Mouse (Mus musculus) megakaryocyte progenitor cell, adult 5-6 weeks (primary cell): ENCODE results near the gene Kcng4. TPM values are rescaled to one million over a fixed set of nuclear protein-coding genes. Genes with fewer than 3 reads are reported as not detected.

Experiments used
- total RNA-seq, 2 experiments: library from RNA; stranded (forward) in 1 of 2; stranded (reverse) in 1 of 2; fragments of 157-497, 149-512 nt in 1 of 2; fragments of 200-1000 nt in 1 of 2; gene quantifications; 2 replicates each; pipeline versions ENCODE4 v1.2.3 to v1.2.4; 2015 to 2017

Kcng4 gene
- total RNA-seq, 2 experiments from 2014 or later: not detected

Other genes starting within 250 kb of the Kcng4 start
- gene Mlycd, start 240.8 kb downstream of the Kcng4 start, total RNA-seq (2015): 6.4 and 7.7 TPM in 2 replicates
- gene Mlycd, start 240.8 kb downstream of the Kcng4 start, total RNA-seq (2017): 6.5 and 7.8 TPM in 2 replicates
- 0.25 and 1.6 TPM in 2 replicates for gene Osgin1, start 201.6 kb downstream of the Kcng4 start, total RNA-seq (2015)
- gene Osgin1, start 201.6 kb downstream of the Kcng4 start, total RNA-seq (2017): 0.95 and 4.1 TPM in 2 replicates
- gene Necab2, start 189.0 kb downstream of the Kcng4 start, total RNA-seq (2015): not detected in 2 replicates
- not detected in 2 replicates for gene Necab2, start 189.0 kb downstream of the Kcng4 start, total RNA-seq (2017)
- gene Slc38a8, start 134.0 kb downstream of the Kcng4 start, total RNA-seq (2015): not detected in 2 replicates
- gene Slc38a8, start 134.0 kb downstream of the Kcng4 start, total RNA-seq (2017): not detected in 2 replicates
- 36.4 and 40.2 TPM in 2 replicates for gene Mbtps1, start 76.9 kb downstream of the Kcng4 start, total RNA-seq (2015)
- gene Mbtps1, start 76.9 kb downstream of the Kcng4 start, total RNA-seq (2017): 38.7 and 41.3 TPM in 2 replicates
- gene Hsdl1, start 60.5 kb downstream of the Kcng4 start, total RNA-seq (2015): 13.0 and 13.1 TPM in 2 replicates
- gene Hsdl1, start 60.5 kb downstream of the Kcng4 start, total RNA-seq (2017): 42.6 and 52.8 TPM in 2 replicates
- 0.07 TPM in 2 replicates for gene Dnaaf1, start 60.4 kb downstream of the Kcng4 start, total RNA-seq (2015)
- gene Dnaaf1, start 60.4 kb downstream of the Kcng4 start, total RNA-seq (2017): 0.25 TPM in 1 of 2 replicates, not detected in the other
- 5.5 and 6.2 TPM in 2 replicates for gene Taf1c, start 30.5 kb downstream of the Kcng4 start, total RNA-seq (2015)
- gene Taf1c, start 30.5 kb downstream of the Kcng4 start, total RNA-seq (2017): 5.8 and 11.5 TPM in 2 replicates
- not detected in 2 replicates for gene Adad2, start 22.9 kb downstream of the Kcng4 start, total RNA-seq (2015)
- not detected in 2 replicates for gene Adad2, start 22.9 kb downstream of the Kcng4 start, total RNA-seq (2017)
- gene Wfdc1, start 30.7 kb upstream of the Kcng4 start, total RNA-seq (2015): not detected in 2 replicates
- not detected in 2 replicates for gene Wfdc1, start 30.7 kb upstream of the Kcng4 start, total RNA-seq (2017)
- gene Atp2c2, start 64.3 kb upstream of the Kcng4 start, total RNA-seq (2015): not detected in 2 replicates
- not detected in 2 replicates for gene Atp2c2, start 64.3 kb upstream of the Kcng4 start, total RNA-seq (2017)
- gene Tldc1, start 142.7 kb upstream of the Kcng4 start, total RNA-seq (2015): 2.6 TPM in 2 replicates
- gene Tldc1, start 142.7 kb upstream of the Kcng4 start, total RNA-seq (2017): 3.8 and 4.2 TPM in 2 replicates
- 88.7 and 123 TPM in 2 replicates for gene Cotl1, start 204.9 kb upstream of the Kcng4 start, total RNA-seq (2015)
- gene Cotl1, start 204.9 kb upstream of the Kcng4 start, total RNA-seq (2017): 101 and 127 TPM in 2 replicates
- 1.2 and 2.2 TPM in 2 replicates for gene Klhl36, start 226.6 kb upstream of the Kcng4 start, total RNA-seq (2015)
- gene Klhl36, start 226.6 kb upstream of the Kcng4 start, total RNA-seq (2017): 3.3 and 8.0 TPM in 2 replicates